ENCODE assay signal across 8 mouse cellular contexts in the genomic region with DNA sequence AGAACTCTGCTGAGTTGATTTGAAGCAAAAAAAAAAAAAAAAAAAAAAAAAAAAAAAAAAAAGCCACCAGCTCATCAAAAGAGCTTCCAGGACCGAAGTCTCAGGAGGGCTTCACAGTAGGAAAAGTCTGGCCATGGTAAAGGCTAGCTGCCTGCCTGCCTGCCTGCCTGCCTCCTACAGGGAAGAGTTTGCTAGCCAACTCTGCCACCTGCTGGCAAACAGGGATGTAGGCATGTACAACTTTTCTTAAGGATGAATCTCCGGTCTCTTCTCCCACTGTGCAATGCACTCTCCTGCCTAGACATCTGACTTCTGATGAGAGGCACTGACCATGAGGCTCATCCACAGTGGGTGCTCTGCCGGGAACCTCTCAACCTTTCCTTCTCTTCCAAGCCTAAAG.
DNase-seq lines count a peak whose midpoint lies in the region; ATAC-seq and TF ChIP-seq lines count a peak whose summit lies in the region.

No protein-coding gene starts in this region.

- no peak overlapping the region for H3K27ac ChIP-seq in MEL (ENCODE audit: control insufficient read depth, low read depth, low read length)
- H3K27ac ChIP-seq in bone marrow macrophage, adult 2 months (ENCODE audit: insufficient read depth, low read depth, low read length), result no peak overlapping the region
- H3K27ac ChIP-seq in embryonic facial prominence, embryonic 15.5 days (replicated peaks), result no peak overlapping the region
- H3K27ac ChIP-seq in heart, postnatal 0 days (ENCODE audit: low read depth), result no peak overlapping the region
- H3K27ac ChIP-seq in olfactory bulb, adult 2 months (ENCODE audit: insufficient read depth, low read depth, low read length), result no peak overlapping the region

- TF ChIP-seq EP300 in MEL (IDR thresholded peaks at IDR 0.05; ENCODE audit: low read depth in 1 of 2, low read length in 2 of 2), result no peak
- TF ChIP-seq EP300 in heart, postnatal 0 days (IDR thresholded peaks at IDR 0.05; ENCODE audit: low read depth), result no peak

- WGBS in embryonic facial prominence, embryonic 15.5 days, result 13% methylated on average over 3 of the region's 3 CpGs
- 16% methylated on average over 3 of the region's 3 CpGs for WGBS in heart, postnatal 0 days
- WGBS in lung, adult 2 months, result 22% methylated on average over 3 of the region's 3 CpGs
- 17% methylated on average over 3 of the region's 3 CpGs for WGBS in olfactory bulb, adult 2 months

- H3K9ac ChIP-seq in MEL (ENCODE audit: control insufficient read depth, low read depth, low read length, poor library complexity, severe bottlenecking), result no peak overlapping the region
- H3K9ac ChIP-seq in embryonic facial prominence, embryonic 15.5 days, result no peak overlapping the region
- no peak overlapping the region for H3K9ac ChIP-seq in heart, postnatal 0 days (replicated peaks; ENCODE audit: low read depth, low read length)

- TF ChIP-seq CTCF in MEL (IDR thresholded peaks at IDR 0.05 in 2 of 3, conservative IDR thresholded peaks at IDR 0.05 in 1 of 3; ENCODE audit: control insufficient read depth in 1 of 3, insufficient read depth in 1 of 3, low read depth in 2 of 3, low read length in 3 of 3, poor library complexity in 1 of 3, severe bottlenecking in 1 of 3), result peak; percentile 57 to 78 (median 77)
- 0 out of 2 replicates have a peak, but pooled peaks have one; percentile 30 for TF ChIP-seq CTCF in bone marrow macrophage, adult 2 months (IDR thresholded peaks at IDR 0.05; ENCODE audit: low read depth, low read length)
- TF ChIP-seq CTCF in heart, postnatal 0 days (IDR thresholded peaks at IDR 0.05; ENCODE audit: low read depth), result peak; percentile 92
- peak; percentile 69 for TF ChIP-seq CTCF in lung, adult 2 months (IDR thresholded peaks at IDR 0.05; ENCODE audit: insufficient read depth, low read length)
- TF ChIP-seq CTCF in olfactory bulb, adult 2 months (IDR thresholded peaks at IDR 0.05; ENCODE audit: insufficient read depth, low read depth, low read length), result peak; percentile 51; the same call in 1 of the 2 replicates

- no peaks in the 10 kb centered on the region; a peak in 1 of 4 replicates for H3K4me1 ChIP-seq in MEL (ENCODE audit: control insufficient read depth in 1 of 2, insufficient read depth in 2 of 2, low read length in 2 of 2)
- no peaks in the 10 kb centered on the region for H3K4me1 ChIP-seq in bone marrow macrophage, adult 2 months (ENCODE audit: control insufficient read depth, insufficient read depth, low read length)
- peaks cover 6% of the 10 kb centered on the region for H3K4me1 ChIP-seq in embryonic facial prominence, embryonic 15.5 days
- no peaks in the 10 kb centered on the region; the same call in 1 of the 2 replicates for H3K4me1 ChIP-seq in heart, postnatal 0 days (ENCODE audit: control insufficient read depth, insufficient read depth)
- no peaks in the 10 kb centered on the region for H3K4me1 ChIP-seq in lung, adult 2 months (ENCODE audit: control insufficient read depth, insufficient read depth, low read length)
- H3K4me1 ChIP-seq in olfactory bulb, adult 2 months (ENCODE audit: control insufficient read depth, insufficient read depth, low read length), result peaks cover 15% of the 10 kb centered on the region

- no peaks in the 10 kb centered on the region for H3K36me3 ChIP-seq in MEL (ENCODE audit: control insufficient read depth in 1 of 2, insufficient read depth in 2 of 2, low read length in 2 of 2)
- H3K36me3 ChIP-seq in embryonic facial prominence, embryonic 15.5 days, result no peaks in the 10 kb centered on the region
- H3K36me3 ChIP-seq in heart, postnatal 0 days (replicated peaks; ENCODE audit: control insufficient read depth, insufficient read depth, low read length), result no peaks in the 10 kb centered on the region

- TF ChIP-seq POLR2A in MEL (IDR thresholded peaks at IDR 0.05; ENCODE audit: control insufficient read depth in 1 of 2, insufficient read depth in 1 of 2, low read depth in 1 of 2, low read length in 2 of 2, poor library complexity in 1 of 2), result no peak
- TF ChIP-seq POLR2A in bone marrow macrophage, adult 2 months (IDR thresholded peaks at IDR 0.05; ENCODE audit: borderline replicate concordance, low read depth, low read length), result no peak
- TF ChIP-seq POLR2A in lung, adult 2 months (IDR thresholded peaks at IDR 0.05; ENCODE audit: borderline replicate concordance, extremely low read depth, low read depth, low read length), result no peak
- no peak for TF ChIP-seq POLR2A in olfactory bulb, adult 2 months (IDR thresholded peaks at IDR 0.05; ENCODE audit: insufficient read depth, low read depth, low read length)

- no peak overlapping the region for H3K4me2 ChIP-seq in embryonic facial prominence, embryonic 15.5 days (replicated peaks)
- H3K4me2 ChIP-seq in heart, postnatal 0 days (ENCODE audit: low read depth, low read length), result no peak overlapping the region

- ATAC-seq in embryonic facial prominence, embryonic 15.5 days (ENCODE audit: insufficient number of reproducible peaks, low FRiP score, low TSS enrichment, low read depth), result peak; percentile 55; the same call in 1 of the 2 replicates
- ATAC-seq in heart, postnatal 0 days (ENCODE audit: insufficient read depth, low read depth), result peak; percentile 68

- peak; percentile 67 for TF ChIP-seq RAD21 in MEL (IDR thresholded peaks at IDR 0.05; ENCODE audit: low read depth, low read length)

- H3K4me3 ChIP-seq in MEL (ENCODE audit: control insufficient read depth in 1 of 2, insufficient read depth in 1 of 2, low read depth in 2 of 2, low read length in 2 of 2), result no peak overlapping the region
- H3K4me3 ChIP-seq in bone marrow macrophage, adult 2 months (ENCODE audit: insufficient read depth, low read length), result no peak overlapping the region
- no peak overlapping the region for H3K4me3 ChIP-seq in embryonic facial prominence, embryonic 15.5 days (replicated peaks)
- H3K4me3 ChIP-seq in heart, postnatal 0 days (ENCODE audit: low read depth, low read length), result no peak overlapping the region
- no peak overlapping the region for H3K4me3 ChIP-seq in lung, adult 2 months (replicated peaks; ENCODE audit: extremely low read depth, low read depth, low read length)
- H3K4me3 ChIP-seq in olfactory bulb, adult 2 months (ENCODE audit: insufficient read depth, low read depth, low read length), result no peak overlapping the region

- no peaks in the 10 kb centered on the region for H3K9me3 ChIP-seq in MEL (replicated peaks; ENCODE audit: insufficient read depth, low read length)
- no peaks in the 10 kb centered on the region for H3K9me3 ChIP-seq in embryonic facial prominence, embryonic 15.5 days (replicated peaks)
- H3K9me3 ChIP-seq in heart, postnatal 0 days (replicated peaks; ENCODE audit: control insufficient read depth, low read length), result no peaks in the 10 kb centered on the region

- H3K27me3 ChIP-seq in MEL (ENCODE audit: control insufficient read depth in 1 of 2, insufficient read depth in 2 of 2, low read length in 2 of 2), result no peaks in the 10 kb centered on the region
- H3K27me3 ChIP-seq in embryonic facial prominence, embryonic 15.5 days, result no peaks in the 10 kb centered on the region
- peaks cover 4% of the 10 kb centered on the region; the same call in 1 of the 2 replicates for H3K27me3 ChIP-seq in heart, postnatal 0 days (ENCODE audit: control insufficient read depth, insufficient read depth, low read length)

- no peaks in the 10 kb centered on the region for H3K79me2 ChIP-seq in MEL (ENCODE audit: control insufficient read depth, insufficient read depth, low read length, poor library complexity)

- DNase-seq in MEL (ENCODE audit: low read depth, low spot score), result peak; percentile 68
- DNase-seq in heart, postnatal 0 days (ENCODE audit: low spot score), result peak; percentile 81
- DNase-seq in kidney, postnatal 10 days, result peak; percentile 82
- peak; percentile 60 for DNase-seq in lung, adult 2 months
- peak; percentile 67 for DNase-seq in yolk sac, embryonic 10.5 days (ENCODE audit: low spot score)

TF ChIP-seq in MEL, 35 proteins besides CTCF, POLR2A, EP300 and RAD21:
- TF ChIP-seq ZKSCAN1 (IDR thresholded peaks at IDR 0.05; ENCODE audit: low read depth, low read length) (no peak), NRF1 (IDR thresholded peaks at IDR 0.05; ENCODE audit: insufficient read depth, low read depth, low read length, poor library complexity, severe bottlenecking) (no peak), TAL1 (IDR thresholded peaks at IDR 0.05; ENCODE audit: low read length) (no peak), UBTF (IDR thresholded peaks at IDR 0.05; ENCODE audit: borderline replicate concordance, insufficient read depth, low read depth, low read length) (no peak), MYC (IDR thresholded peaks at IDR 0.05; ENCODE audit: low read depth, low read length) (no peak), HCFC1 (IDR thresholded peaks at IDR 0.05; ENCODE audit: low read depth, low read length) (no peak), MYB (IDR thresholded peaks at IDR 0.05; ENCODE audit: low read depth, low read length) (no peak), KAT2A (conservative IDR thresholded peaks at IDR 0.05; ENCODE audit: low read depth, low read length) (no peak), MXI1 (IDR thresholded peaks at IDR 0.05; ENCODE audit: low read depth, low read length) (no peak), ZC3H11A (IDR thresholded peaks at IDR 0.05; ENCODE audit: low read depth, low read length) (peak; percentile 35; the same call in 1 of the 2 replicates), ETS1 (IDR thresholded peaks at IDR 0.05; ENCODE audit: low read depth, low read length) (no peak), USF1 (IDR thresholded peaks at IDR 0.05; ENCODE audit: low read depth, low read length) (no peak), MEF2A (IDR thresholded peaks at IDR 0.05; ENCODE audit: extremely low read depth, insufficient replicate concordance, low read depth, low read length, poor library complexity, severe bottlenecking) (no peak), SMC3 (IDR thresholded peaks at IDR 0.05; ENCODE audit: low read depth, low read length) (peak; percentile 57), USF2 (IDR thresholded peaks at IDR 0.05; ENCODE audit: borderline replicate concordance in 1 of 2, insufficient read depth in 1 of 2, low read depth in 1 of 2, low read length in 2 of 2) (no peak), TCF12 (IDR thresholded peaks at IDR 0.05; ENCODE audit: low read depth, low read length) (no peak)

Comparison
In these comparisons a context has a peak if more than half of its experiments do, and no peak if none do; other contexts are left out.
1. CTCF ChIP-seq: peak in every context shown above with its lines; median percentile 92 in heart, postnatal 0 days; 77 in MEL; 69 in lung, adult 2 months; 51 in olfactory bulb, adult 2 months; 30 in bone marrow macrophage, adult 2 months.